Mouse (Mus musculus): ENCODE measurements around the gene Btaf1. TPM values are rescaled to one million over a fixed set of nuclear protein-coding genes. Genes with fewer than 3 reads are reported as not detected.
A peak's percentile ranks its signal among the peaks of the same experiment; 100 is the strongest.

Btaf1 gene
- polyA plus RNA-seq, 1 experiment: 5.1 TPM

GRCm38 (mm10) chr19:37009878-37010281 lies 84.0 kb downstream of the Btaf1 start:
- DNase-seq: no peak
- Histone ChIP-seq H3K27ac (ENCODE audit: insufficient read depth, low read depth, low read length) (no peak overlapping the region), H3K4me3 (ENCODE audit: insufficient read depth, low read depth, low read length) (no peak overlapping the region), H3K27me3 (replicated peaks; ENCODE audit: control insufficient read depth, insufficient read depth, low read length) (no peaks in the 10 kb centered on the region), H3K36me3 (ENCODE audit: control insufficient read depth, insufficient read depth, low read length) (peaks cover 7% of the 10 kb centered on the region), H3K4me1 (ENCODE audit: control insufficient read depth, insufficient read depth, low read length) (peaks cover 2% of the 10 kb centered on the region; the same call in 1 of the 2 replicates)
- WGBS: 92% methylated on average over 3 of the region's 3 CpGs
- no peak for TF ChIP-seq POLR2A (IDR thresholded peaks at IDR 0.05; ENCODE audit: low read depth, low read length)
- TF ChIP-seq CTCF (conservative IDR thresholded peaks at IDR 0.05; ENCODE audit: insufficient read depth, insufficient read length, low read depth, low read length): no peak

- TF ChIP-seq POLR2A (IDR thresholded peaks at IDR 0.05; ENCODE audit: low read depth, low read length) (no peak), CTCF (conservative IDR thresholded peaks at IDR 0.05; ENCODE audit: insufficient read depth, insufficient read length, low read depth, low read length) (no peak)
Measured at GRCm38 (mm10) chr19:37013461-37013860, 87.6 kb downstream of the Btaf1 start.

GRCm38 (mm10) chr19:37014173-37014939 lies 88.5 kb downstream of the Btaf1 start:
- H3K27ac ChIP-seq (ENCODE audit: insufficient read depth, low read depth, low read length): no peak overlapping the region
- peaks cover 5% of the 10 kb centered on the region for H3K36me3 ChIP-seq (ENCODE audit: control insufficient read depth, insufficient read depth, low read length)
- 56% methylated on average over 8 of the region's 8 CpGs for WGBS
- H3K27me3 ChIP-seq (replicated peaks; ENCODE audit: control insufficient read depth, insufficient read depth, low read length): no peaks in the 10 kb centered on the region
- TF ChIP-seq CTCF (conservative IDR thresholded peaks at IDR 0.05; ENCODE audit: insufficient read depth, insufficient read length, low read depth, low read length) (no peak), POLR2A (IDR thresholded peaks at IDR 0.05; ENCODE audit: low read depth, low read length) (no peak)
- no peak overlapping the region for H3K4me3 ChIP-seq (ENCODE audit: insufficient read depth, low read depth, low read length)
- DNase-seq: no peak
- H3K4me1 ChIP-seq (ENCODE audit: control insufficient read depth, insufficient read depth, low read length): peaks cover 2% of the 10 kb centered on the region; the same call in 1 of the 2 replicates

More at GRCm38 (mm10) chr19:37013461-37013860, 87.6 kb downstream of the Btaf1 start:
- WGBS: 73% methylated on average over 6 of the region's 6 CpGs
- no peak overlapping the region for H3K4me3 ChIP-seq (ENCODE audit: insufficient read depth, low read depth, low read length)
- H3K27me3 ChIP-seq (replicated peaks; ENCODE audit: control insufficient read depth, insufficient read depth, low read length): no peaks in the 10 kb centered on the region
- no peak overlapping the region for H3K27ac ChIP-seq (ENCODE audit: insufficient read depth, low read depth, low read length)
- peak; percentile 66 for DNase-seq
- peaks cover 5% of the 10 kb centered on the region for H3K36me3 ChIP-seq (ENCODE audit: control insufficient read depth, insufficient read depth, low read length)
- H3K4me1 ChIP-seq (ENCODE audit: control insufficient read depth, insufficient read depth, low read length): peaks cover 2% of the 10 kb centered on the region; the same call in 1 of the 2 replicates

GRCm38 (mm10) chr19:37016890-37017289 lies 91.0 kb downstream of the Btaf1 start:
- 97% methylated on average over 6 of the region's 6 CpGs for WGBS
- H3K4me1 ChIP-seq (ENCODE audit: control insufficient read depth, insufficient read depth, low read length): peaks cover 2% of the 10 kb centered on the region; the same call in 1 of the 2 replicates
- DNase-seq: no peak
- no peaks in the 10 kb centered on the region for H3K27me3 ChIP-seq (replicated peaks; ENCODE audit: control insufficient read depth, insufficient read depth, low read length)
- peaks cover 2% of the 10 kb centered on the region for H3K36me3 ChIP-seq (ENCODE audit: control insufficient read depth, insufficient read depth, low read length)
- H3K4me3 ChIP-seq (ENCODE audit: insufficient read depth, low read depth, low read length): no peak overlapping the region
- no peak overlapping the region for H3K27ac ChIP-seq (ENCODE audit: insufficient read depth, low read depth, low read length)
- TF ChIP-seq POLR2A (IDR thresholded peaks at IDR 0.05; ENCODE audit: low read depth, low read length): no peak
- TF ChIP-seq CTCF (conservative IDR thresholded peaks at IDR 0.05; ENCODE audit: insufficient read depth, insufficient read length, low read depth, low read length): no peak

- Histone ChIP-seq H3K4me3 (ENCODE audit: insufficient read depth, low read depth, low read length) (no peak overlapping the region), H3K36me3 (ENCODE audit: control insufficient read depth, insufficient read depth, low read length) (no peaks in the 10 kb centered on the region), H3K4me1 (ENCODE audit: control insufficient read depth, insufficient read depth, low read length) (peaks cover 2% of the 10 kb centered on the region; the same call in 1 of the 2 replicates), H3K27me3 (replicated peaks; ENCODE audit: control insufficient read depth, insufficient read depth, low read length) (no peaks in the 10 kb centered on the region), H3K27ac (ENCODE audit: insufficient read depth, low read depth, low read length) (no peak overlapping the region)
- TF ChIP-seq CTCF (conservative IDR thresholded peaks at IDR 0.05; ENCODE audit: insufficient read depth, insufficient read length, low read depth, low read length): no peak
- TF ChIP-seq POLR2A (IDR thresholded peaks at IDR 0.05; ENCODE audit: low read depth, low read length): no peak
- peak; percentile 49 for DNase-seq
- WGBS: 17% methylated on average over 26 of the region's 26 CpGs
Measured at GRCm38 (mm10) chr19:37018411-37018810, 92.5 kb downstream of the Btaf1 start.

- no peaks in the 10 kb centered on the region for H3K36me3 ChIP-seq (ENCODE audit: control insufficient read depth, insufficient read depth, low read length)
- no peak overlapping the region for H3K4me3 ChIP-seq (ENCODE audit: insufficient read depth, low read depth, low read length)
- no peak for DNase-seq
- no peak overlapping the region for H3K27ac ChIP-seq (ENCODE audit: insufficient read depth, low read depth, low read length)
- 60% methylated on average over 5 of the region's 5 CpGs for WGBS
- H3K4me1 ChIP-seq (ENCODE audit: control insufficient read depth, insufficient read depth, low read length): no peaks in the 10 kb centered on the region
- TF ChIP-seq POLR2A (IDR thresholded peaks at IDR 0.05; ENCODE audit: low read depth, low read length) (no peak), CTCF (conservative IDR thresholded peaks at IDR 0.05; ENCODE audit: insufficient read depth, insufficient read length, low read depth, low read length) (no peak)
- H3K27me3 ChIP-seq (replicated peaks; ENCODE audit: control insufficient read depth, insufficient read depth, low read length): no peaks in the 10 kb centered on the region
Measured at GRCm38 (mm10) chr19:37018931-37019330, 93.1 kb downstream of the Btaf1 start.

GRCm38 (mm10) chr19:37020531-37020930 lies 94.7 kb downstream of the Btaf1 start:
- no peaks in the 10 kb centered on the region for H3K36me3 ChIP-seq (ENCODE audit: control insufficient read depth, insufficient read depth, low read length)
- no peak overlapping the region for H3K4me3 ChIP-seq (ENCODE audit: insufficient read depth, low read depth, low read length)
- no peaks in the 10 kb centered on the region for H3K27me3 ChIP-seq (replicated peaks; ENCODE audit: control insufficient read depth, insufficient read depth, low read length)
- TF ChIP-seq CTCF (conservative IDR thresholded peaks at IDR 0.05; ENCODE audit: insufficient read depth, insufficient read length, low read depth, low read length): no peak
- no peak for TF ChIP-seq POLR2A (IDR thresholded peaks at IDR 0.05; ENCODE audit: low read depth, low read length)
- H3K27ac ChIP-seq (ENCODE audit: insufficient read depth, low read depth, low read length): no peak overlapping the region
- DNase-seq: no peak
- no peaks in the 10 kb centered on the region for H3K4me1 ChIP-seq (ENCODE audit: control insufficient read depth, insufficient read depth, low read length)
- 70% methylated on average over 4 of the region's 5 CpGs for WGBS
